Mouse (Mus musculus) embryonic fibroblast, embryonic 13.5 days (primary cell): ENCODE measurements around the gene Zbtb46.

ENCODE experiments used
- CTCF ChIP-seq: IDR thresholded peaks from 2 replicates; pipeline ENCODE4 v1.5.1; 2011; ENCODE audit warnings: mild to moderate bottlenecking, control low read depth, low read length, moderate library complexity, borderline replicate concordance; ENCODE audit not compliant: insufficient read depth
- POLR2A ChIP-seq: IDR thresholded peaks from 2 replicates; pipeline ENCODE4 v1.6.1; 2011; ENCODE audit warnings: low read depth, mild to moderate bottlenecking, control low read depth, low read length, moderate library complexity

GRCm38 (mm10) chr2:181384919-181385391, 74.3 kb downstream of the Zbtb46 start:
- TF ChIP-seq POLR2A (no peak), CTCF (no peak)
